Mouse (Mus musculus) 416B (cell line): ENCODE measurements around the gene Cntn1.

Source experiments
- DNase-seq: peaks from one replicate; pipeline ENCODE4 v3.0.0; 2011; ENCODE audit warnings: low read depth

Gene Cntn1

GRCm38 (mm10) chr15:92050996-92051352 is at the start of gene Cntn1:
TSS of gene Cntn1 (plus strand) at chr15:92051165.
- no peak for DNase-seq

GRCm38 (mm10) chr15:92001431-92001830 is 49.5 kb upstream of the Cntn1 start:
- no peak for DNase-seq

DNA sequence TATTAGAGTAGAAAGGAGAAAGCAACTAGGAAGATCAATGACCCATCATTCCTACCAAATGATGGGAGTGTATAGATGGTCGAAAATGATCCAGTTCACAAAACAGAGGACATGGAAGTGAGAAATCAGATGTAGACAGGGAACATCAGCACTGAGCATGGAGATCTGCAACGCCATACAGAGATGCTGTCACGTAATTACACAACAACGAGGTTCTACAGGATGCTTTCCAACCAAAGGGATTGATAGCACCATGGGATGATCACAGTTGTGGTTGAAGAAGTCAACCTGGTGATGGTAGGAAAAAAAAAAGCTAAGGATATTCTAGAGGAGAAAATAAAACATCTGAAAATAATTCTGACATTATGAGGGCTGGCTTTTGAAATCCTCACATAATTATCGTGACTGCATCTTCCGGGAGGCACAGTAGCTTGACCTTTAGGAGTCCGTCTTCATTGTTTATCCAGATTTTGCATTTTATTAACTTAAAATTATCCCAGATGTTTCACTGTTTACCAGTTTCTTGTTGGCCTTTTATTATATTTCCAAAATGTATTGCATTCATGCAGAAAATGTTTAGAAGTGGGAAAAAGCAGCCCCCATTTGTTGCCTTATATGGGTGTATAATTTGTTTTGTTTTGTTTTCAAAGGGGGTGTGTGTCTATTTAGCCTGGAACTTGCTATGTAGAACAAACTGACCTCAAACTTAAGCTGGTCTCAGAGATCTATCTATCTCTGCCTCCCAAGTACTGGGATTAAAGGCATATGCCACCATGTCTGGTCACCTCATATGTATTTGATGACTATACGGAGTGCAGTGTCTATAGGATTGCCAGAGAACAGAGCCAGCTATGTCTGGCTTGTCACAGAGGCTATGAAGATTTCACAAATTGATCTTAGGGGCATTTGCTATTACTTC is 38.5 kb upstream of the Cntn1 start:
- no peak for DNase-seq

DNA sequence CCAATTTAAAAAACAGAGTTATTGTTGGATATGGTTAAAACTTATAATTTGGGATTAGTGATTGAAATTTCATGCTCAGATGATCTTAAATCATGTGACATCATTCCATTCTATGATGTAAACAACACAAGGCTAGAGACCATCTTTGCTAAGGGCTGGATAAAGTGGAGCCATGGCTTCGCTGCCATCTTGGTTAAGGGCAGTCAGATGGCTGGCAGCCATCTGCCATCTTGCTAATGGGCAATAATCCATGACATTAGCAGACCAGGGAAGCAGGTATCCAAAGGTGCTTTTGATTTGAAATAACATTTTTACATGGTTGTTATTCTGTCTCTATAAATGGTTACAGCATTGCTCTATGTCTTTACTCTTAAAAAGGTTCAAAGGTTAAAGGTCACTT is 16.9 kb upstream of the Cntn1 start:
- DNase-seq: no peak

GRCm38 (mm10) chr15:92042538-92042937 is 8.4 kb upstream of the Cntn1 start:
- DNase-seq: no peak

DNA sequence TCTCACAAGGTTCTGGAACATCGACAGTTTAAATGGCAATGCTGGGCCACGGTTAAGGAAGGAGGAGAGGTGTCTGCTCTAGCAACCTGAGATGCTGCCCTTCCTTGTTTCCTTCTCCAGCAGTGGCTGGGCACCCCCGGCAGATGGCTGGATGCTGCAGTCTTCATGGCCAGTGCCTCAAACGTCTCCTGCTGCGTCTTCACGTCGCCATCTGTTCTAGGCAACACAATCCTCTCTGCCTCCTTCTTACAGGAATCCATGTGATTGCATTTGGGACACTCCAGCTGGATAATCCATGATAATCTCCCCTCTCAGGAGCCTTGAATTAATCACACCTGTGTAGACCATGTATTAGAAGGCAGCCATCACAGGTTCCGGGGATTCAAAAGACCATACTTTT is 4.9 kb upstream of the Cntn1 start:
- no peak for DNase-seq

- no peak for DNase-seq
Observed at GRCm38 (mm10) chr15:92048031-92048430, 2.9 kb upstream of the Cntn1 start.

- no peak for DNase-seq
Observed at GRCm38 (mm10) chr15:92048531-92048930, 2.4 kb upstream of the Cntn1 start.

DNA sequence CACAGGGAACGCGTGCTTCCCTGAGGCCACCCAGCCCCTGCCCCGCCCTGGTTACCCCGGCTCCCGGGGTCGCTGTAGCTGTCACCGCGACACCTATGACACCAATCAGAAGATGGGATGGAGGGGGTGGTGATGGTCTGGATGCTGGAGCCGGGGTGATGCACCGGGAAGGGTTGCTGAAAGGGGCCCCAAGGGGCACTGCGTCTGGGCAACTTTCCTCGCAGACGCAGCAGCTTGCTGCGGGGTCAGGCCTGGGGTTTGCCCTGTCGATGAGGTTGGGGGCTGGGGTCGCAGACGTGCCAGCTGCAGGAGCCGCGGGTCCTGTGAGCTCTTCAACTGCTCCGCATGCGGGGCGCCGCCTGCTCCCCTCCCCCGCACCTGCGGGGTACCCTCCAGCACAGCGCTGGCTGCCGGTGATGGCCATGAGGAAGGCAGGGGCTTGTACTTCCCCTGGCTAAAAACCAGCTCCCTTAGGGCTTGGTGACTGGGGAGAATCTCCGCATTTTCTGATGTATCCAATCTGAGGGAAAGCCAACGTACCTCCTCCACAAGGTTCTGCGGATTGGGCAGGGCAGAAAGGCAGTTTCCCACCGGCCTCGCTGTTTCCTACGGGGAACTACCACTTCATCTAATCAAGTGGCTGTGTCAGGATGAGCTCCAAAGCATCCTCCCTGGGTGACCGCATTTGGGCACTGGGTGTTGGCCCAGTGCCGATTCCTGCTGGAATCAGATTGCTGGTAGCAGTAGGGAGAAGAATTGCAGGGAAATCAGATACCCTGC is 578 bp downstream of the Cntn1 start:
- no peak for DNase-seq

DNA sequence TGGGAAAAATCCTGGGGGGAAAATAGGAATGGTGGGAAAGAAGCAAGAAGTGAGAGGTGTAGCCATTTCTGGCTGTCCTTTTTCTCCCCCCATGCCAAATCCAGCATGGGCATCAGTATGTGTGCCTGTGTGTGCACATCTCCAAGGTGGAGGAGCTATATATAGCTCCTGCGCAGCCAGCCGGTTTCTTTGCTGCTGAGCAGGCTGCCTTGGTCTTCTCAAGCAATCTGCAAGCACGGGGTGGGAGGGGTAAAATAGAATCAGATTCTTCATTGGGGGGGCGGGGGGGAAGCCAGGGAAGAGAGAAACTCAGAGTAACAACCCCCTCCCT is 1.1 kb downstream of the Cntn1 start:
- no peak for DNase-seq

- no peak for DNase-seq
Observed at GRCm38 (mm10) chr15:92057553-92057952, 6.6 kb downstream of the Cntn1 start.

GRCm38 (mm10) chr15:92060986-92061385 is 10.0 kb downstream of the Cntn1 start:
- DNase-seq: no peak

GRCm38 (mm10) chr15:92079416-92079815 is 28.5 kb downstream of the Cntn1 start:
- no peak for DNase-seq

DNA sequence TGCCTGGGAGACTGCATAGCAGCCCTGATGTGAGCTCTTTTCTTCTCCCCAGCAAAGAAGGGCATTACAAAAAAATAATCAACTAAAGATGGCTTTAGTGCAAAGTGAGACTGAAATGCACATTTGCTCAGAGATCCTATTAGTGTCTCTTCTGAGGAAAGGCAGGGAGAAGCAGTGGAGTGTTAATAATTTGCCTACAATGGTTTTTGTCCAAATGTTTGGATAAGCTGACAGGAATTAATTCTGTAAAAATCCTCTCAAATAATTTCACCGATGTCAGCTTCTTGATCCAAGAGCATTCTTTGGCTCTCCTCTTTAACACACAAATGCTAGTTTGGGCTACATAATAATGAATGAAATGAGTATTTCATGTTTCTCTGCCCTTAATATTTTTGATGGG is 34.9 kb downstream of the Cntn1 start:
- no peak for DNase-seq

GRCm38 (mm10) chr15:92087691-92088286 is 36.8 kb downstream of the Cntn1 start:
- DNase-seq: no peak

- no peak for DNase-seq
Observed at GRCm38 (mm10) chr15:92090787-92091186, 39.8 kb downstream of the Cntn1 start.

DNA sequence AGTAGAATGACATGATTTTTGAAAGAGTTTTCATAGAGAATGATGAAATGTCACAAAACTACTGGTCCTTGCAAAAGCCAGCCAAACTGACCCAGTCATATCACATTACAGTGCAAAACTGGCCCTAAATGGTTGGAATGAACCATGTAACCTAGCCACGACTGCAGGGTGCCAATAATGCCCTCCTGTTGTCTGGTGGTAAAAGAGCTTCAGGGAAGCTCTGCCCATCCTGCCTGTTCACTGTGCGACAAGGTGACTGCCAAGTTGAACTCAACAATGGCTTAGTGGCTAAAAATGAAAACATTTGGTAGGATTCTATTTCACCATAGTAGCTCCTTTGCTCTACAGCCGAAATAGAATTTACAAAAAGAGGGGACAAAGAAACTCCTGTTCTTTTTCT is 41.1 kb downstream of the Cntn1 start:
- DNase-seq: no peak

DNA sequence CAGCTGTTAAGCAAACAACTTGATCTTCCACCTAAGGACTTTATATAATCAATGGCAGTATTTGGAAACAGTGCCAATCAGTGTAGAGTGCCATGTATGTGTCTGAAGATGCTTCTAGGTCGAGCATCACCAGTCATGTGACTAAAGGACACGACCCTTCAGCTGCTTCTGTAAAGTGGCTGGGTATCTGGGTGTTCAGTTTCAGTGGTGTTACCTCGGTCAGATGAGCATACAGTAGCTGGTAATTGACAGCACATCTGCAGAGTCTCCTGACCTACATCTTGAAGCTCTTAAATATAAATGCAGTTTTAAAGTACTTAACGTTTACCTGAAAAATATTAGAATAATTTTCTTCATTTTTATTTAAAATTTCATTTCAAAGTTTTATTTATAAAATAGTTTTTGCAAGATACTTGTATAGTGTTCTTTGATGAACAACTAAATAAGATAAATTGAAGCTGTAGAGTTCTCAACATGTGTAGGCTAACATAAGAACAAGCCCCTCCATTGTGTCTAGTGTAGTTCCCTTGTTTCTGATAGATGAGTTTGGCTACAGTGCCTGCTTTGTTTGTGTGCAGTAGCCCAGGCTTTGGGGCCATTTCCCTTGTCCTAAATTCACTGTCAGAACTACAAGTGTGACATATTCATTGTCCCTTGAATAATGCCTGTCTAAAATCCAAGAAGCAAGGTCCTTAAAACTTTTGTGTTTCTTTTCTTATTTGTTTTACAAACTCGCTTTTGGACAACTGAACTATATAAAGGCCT is 48.6 kb downstream of the Cntn1 start:
- DNase-seq: no peak

GRCm38 (mm10) chr15:92101956-92102355 is 51.0 kb downstream of the Cntn1 start:
- no peak for DNase-seq

DNA sequence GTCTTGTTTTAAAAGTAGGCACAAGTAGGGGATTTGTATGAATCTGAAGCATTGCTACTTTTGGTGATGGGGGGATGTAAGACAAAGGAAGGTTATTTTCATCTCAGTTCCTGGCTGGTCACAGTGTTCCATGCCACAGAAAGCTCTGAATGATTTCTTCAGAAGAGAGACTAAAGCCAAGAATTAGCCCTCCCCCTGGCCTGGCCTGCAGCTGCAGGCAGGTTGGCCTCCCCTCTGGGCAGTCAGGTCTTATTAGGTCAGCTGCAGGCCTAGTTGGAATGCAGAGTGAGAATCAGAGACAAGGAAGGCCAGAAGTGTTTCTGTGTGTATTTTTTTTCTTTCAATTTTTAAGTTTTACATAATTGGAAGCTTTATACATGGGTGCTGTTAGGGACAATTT is 61.5 kb downstream of the Cntn1 start:
- no peak for DNase-seq

DNA sequence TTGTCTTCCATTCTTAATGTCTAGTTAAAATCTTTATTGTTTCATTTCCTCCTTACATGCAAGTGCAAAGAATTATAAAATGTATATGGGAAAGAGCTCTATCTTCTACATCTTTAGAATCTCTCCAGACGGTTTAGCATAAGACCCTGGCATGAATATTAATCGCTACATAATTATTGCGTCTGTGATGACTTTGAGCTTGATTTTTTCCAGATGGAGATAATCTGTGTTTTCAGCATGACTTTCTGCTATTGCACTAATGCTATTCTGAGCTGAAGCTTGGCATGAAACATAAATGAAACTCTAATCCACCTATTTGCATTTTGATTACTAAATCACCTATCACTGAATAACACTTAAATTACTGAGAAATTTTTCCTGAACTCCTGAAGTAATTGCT is 82.0 kb downstream of the Cntn1 start:
- no peak for DNase-seq

- DNase-seq: no peak
Observed at GRCm38 (mm10) chr15:92134254-92134653, 83.3 kb downstream of the Cntn1 start.
